Mouse (Mus musculus) brain, embryonic 18.5 days (tissue): Measurements from ENCODE around the gene Ppp1r14d.

Experiments
- DNase-seq: peaks from one replicate; pipeline ENCODE4 v3.0.0-alpha.2; 2012; ENCODE audit warnings: low read depth, low spot score

The Ppp1r14d gene

GRCm38 (mm10) chr2:119237210-119237870, 7.6 kb upstream of the Ppp1r14d start, which contains the start of gene Spint1:
Gene Spint1, plus strand, starts transcription at chr2:119237362.
- no peak for DNase-seq

- no peak for DNase-seq
Observed at GRCm38 (mm10) chr2:119236682-119237209, 7.0 kb upstream of the Ppp1r14d start.

- DNase-seq: no peak
Observed at GRCm38 (mm10) chr2:119209176-119209507, 20.6 kb downstream of the Ppp1r14d start.

GRCm38 (mm10) chr2:119208344-119209175, 21.1 kb downstream of the Ppp1r14d start, which contains the start of the genes Zfyve19 and Dnajc17:
Gene Zfyve19, plus strand, starts transcription at chr2:119208617.
Gene Dnajc17, minus strand, starts transcription at chr2:119208795.
- DNase-seq: peak; percentile 94

- DNase-seq: no peak
Observed at GRCm38 (mm10) chr2:119207961-119208343, 21.8 kb downstream of the Ppp1r14d start.

- no peak for DNase-seq
Observed at GRCm38 (mm10) chr2:119203871-119204460, 25.7 kb downstream of the Ppp1r14d start.

- no peak for DNase-seq
Observed at GRCm38 (mm10) chr2:119202914-119203453, 26.7 kb downstream of the Ppp1r14d start.

GRCm38 (mm10) chr2:119198934-119199333, 30.8 kb downstream of the Ppp1r14d start:
- DNase-seq: no peak

GRCm38 (mm10) chr2:119198049-119198448, 31.7 kb downstream of the Ppp1r14d start:
- DNase-seq: no peak

- DNase-seq: no peak
Observed at GRCm38 (mm10) chr2:119197493-119197892, 32.2 kb downstream of the Ppp1r14d start.

- no peak for DNase-seq
Observed at GRCm38 (mm10) chr2:119196316-119197108, 33.2 kb downstream of the Ppp1r14d start.

- no peak for DNase-seq
Observed at GRCm38 (mm10) chr2:119194140-119194539, 35.6 kb downstream of the Ppp1r14d start.

GRCm38 (mm10) chr2:119190969-119191368, 38.7 kb downstream of the Ppp1r14d start:
- no peak for DNase-seq

- DNase-seq: no peak
Observed at GRCm38 (mm10) chr2:119189029-119189710, 40.5 kb downstream of the Ppp1r14d start.

GRCm38 (mm10) chr2:119182914-119183313, 46.8 kb downstream of the Ppp1r14d start:
- no peak for DNase-seq

GRCm38 (mm10) chr2:119177384-119177939, 52.2 kb downstream of the Ppp1r14d start:
- no peak for DNase-seq

GRCm38 (mm10) chr2:119176761-119177160, 52.9 kb downstream of the Ppp1r14d start:
- no peak for DNase-seq

- DNase-seq: no peak
Observed at GRCm38 (mm10) chr2:119175614-119176013, 54.1 kb downstream of the Ppp1r14d start.

- no peak for DNase-seq
Observed at GRCm38 (mm10) chr2:119174866-119175265, 54.8 kb downstream of the Ppp1r14d start.

GRCm38 (mm10) chr2:119173991-119174651, 55.6 kb downstream of the Ppp1r14d start, which contains the start of gene Gm14137:
Gene Gm14137, plus strand, starts transcription at chr2:119174509.
- no peak for DNase-seq
